Mouse (Mus musculus): ENCODE measurements at regions not wholly inside any gene's neighbourhood (a gene's known extent, or its start where the extent isn't known, plus 50 kb on each side); places are given as distances from the start of the nearest gene placed in this dataset.

DNA sequence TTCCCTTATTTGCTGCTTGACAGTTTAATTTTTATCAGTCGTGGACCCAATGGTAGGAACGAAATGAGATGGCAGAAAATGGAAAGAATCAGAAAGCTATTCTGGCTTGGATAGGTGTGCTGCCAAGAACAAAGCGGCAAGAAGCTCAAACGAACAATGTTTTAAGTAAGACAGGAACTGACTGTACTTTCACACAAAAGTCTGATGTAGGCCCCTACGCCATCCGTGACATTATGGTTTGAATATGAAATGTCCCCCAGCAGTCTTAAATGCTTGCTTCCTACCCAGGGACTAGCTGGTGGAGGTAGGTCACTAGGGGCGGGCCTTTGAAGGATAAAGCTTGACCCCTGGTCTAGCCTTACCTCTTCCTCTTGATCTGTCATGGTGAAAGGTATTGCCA is 90.5 kb upstream of the Barx2 start:
- DNase-seq (ENCODE audit: low spot score in 2 of 2): no peak

DNA sequence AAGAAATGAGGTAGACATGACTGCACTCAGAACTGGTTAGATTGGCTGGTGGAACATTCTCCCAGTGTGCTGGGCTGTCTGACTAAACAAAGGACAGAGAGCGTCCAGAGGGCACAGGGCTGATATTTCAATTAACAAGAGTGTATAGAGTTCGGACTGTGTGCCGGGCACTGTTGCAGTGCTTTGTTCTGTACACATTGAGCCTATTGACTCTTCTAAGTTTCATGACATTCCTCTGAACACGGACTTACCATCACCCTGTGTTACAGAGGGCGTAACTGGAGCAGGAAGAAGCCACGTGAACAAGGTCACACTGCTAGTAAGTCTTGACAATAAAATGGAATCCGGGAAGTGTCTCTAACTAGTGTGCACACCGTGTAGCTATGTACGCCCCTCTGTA is 92.1 kb upstream of the Barx2 start:
- DNase-seq (ENCODE audit: low spot score in 2 of 2): no peak

GRCm38 (mm10) chr9:32006350-32006749 is 93.1 kb upstream of the Barx2 start:
- no peak for DNase-seq (ENCODE audit: low spot score in 2 of 2)

GRCm38 (mm10) chr9:32010953-32011770 is 97.9 kb upstream of the Barx2 start:
- no peak for DNase-seq (ENCODE audit: low spot score in 2 of 2)

- peak; percentile 29 to 39 for DNase-seq (ENCODE audit: low spot score in 2 of 2)
Measured at GRCm38 (mm10) chr9:32016286-32016685, 99.7 kb upstream of the Arhgap32 start.

DNA sequence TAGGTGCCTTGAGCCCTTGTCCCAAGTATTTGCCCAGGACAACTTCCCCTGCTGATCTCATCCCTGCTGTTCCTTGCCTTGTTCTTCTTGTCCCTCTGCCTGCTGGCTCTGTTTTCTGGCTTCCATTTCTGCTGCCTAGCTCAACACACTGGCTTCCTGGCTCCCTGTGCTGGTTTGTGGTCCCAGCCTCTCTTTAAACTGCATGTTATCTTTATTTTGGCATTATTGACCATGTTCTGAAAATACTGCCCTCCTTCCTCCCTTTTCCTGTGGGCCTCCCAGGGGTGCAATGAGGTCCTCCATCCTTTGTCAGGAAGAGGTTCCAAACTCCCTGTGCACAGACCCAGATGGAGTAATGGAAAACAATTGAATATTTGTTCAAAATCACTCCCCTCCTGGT is 97.9 kb upstream of the Arhgap32 start:
- no peak for DNase-seq (ENCODE audit: low spot score in 2 of 2)

- no peak for DNase-seq (ENCODE audit: low spot score in 2 of 2)
Measured at GRCm38 (mm10) chr9:32019786-32020185, 96.2 kb upstream of the Arhgap32 start.

DNA sequence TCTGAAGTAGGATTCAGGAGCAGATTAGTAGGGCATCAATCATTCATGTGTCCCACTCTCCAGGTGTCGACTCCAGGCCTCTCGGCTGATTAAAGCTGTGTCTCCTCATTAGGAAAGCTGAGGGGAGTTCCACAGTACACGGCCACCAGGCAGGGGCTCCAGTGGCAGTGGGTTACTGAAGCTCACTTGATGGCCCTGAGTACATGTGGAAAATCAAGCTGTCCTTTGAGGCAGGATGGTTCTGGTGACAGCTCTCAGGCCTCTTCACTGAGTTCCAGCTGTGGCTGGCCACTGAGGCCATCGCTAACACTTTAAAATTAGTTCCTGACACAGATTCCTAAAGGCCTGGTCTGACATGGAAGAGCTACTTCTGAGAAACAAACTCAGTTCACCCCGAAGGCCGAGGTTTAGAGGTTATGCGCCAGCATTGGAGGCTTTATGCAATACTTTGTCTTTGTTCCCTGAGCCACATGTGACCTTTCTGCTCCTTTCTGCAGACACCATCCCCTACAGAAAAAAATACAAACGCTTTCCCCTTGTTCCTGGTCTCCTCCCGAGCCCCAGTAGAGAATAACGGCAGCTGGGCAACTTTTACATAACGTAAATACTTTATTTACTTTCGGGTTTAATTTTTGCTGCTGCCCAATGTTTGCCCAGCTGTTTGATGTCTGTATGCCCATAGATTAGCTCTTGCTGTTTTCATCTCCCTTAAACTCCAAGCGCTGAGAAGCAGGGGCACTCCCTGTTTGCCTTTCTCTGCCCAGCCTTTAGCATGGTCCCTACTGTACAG is 94.8 kb upstream of the Arhgap32 start:
- no peak for DNase-seq (ENCODE audit: low spot score in 2 of 2)

GRCm38 (mm10) chr9:32021755-32022154 is 94.2 kb upstream of the Arhgap32 start:
- no peak for DNase-seq (ENCODE audit: low spot score in 2 of 2)

DNA sequence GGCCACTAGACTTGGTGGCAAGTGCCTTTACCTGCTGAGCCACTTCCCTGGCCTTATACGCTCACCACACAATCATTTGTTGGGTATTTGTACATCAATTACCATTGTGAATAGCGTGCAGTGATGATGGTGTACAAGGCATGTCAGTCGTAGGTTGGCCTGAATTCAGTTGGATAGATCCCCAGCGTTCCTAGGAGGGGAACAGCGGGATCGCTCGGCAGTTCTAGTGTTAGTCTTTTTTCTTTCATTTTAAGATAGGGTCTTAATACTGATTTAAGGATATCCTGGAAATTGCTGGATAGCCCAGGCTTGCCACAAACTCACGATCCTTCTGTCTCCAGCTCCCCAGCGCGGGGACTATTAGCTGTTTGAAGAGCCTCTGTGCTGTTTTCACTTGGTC is 92.9 kb upstream of the Arhgap32 start:
- no peak for DNase-seq (ENCODE audit: low spot score in 2 of 2)

DNA sequence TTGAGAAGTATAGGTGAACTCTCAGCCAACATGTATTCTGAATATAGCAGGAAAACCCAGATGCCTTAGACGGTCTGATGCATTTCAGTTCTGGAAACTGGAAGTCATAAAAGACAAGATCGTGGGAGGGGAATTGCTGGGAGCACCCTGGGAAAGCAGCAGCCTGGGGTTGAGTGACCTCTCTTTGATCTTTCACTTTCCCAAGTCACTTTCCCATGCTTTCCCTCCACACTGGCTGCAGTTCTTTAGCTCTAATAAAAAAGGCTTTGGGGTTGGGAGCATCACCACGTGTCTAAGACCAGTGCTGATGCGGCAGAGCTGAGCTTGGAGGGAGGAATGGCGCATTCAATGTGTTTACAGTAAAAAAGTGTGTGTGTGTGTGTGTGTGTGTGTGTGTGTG is 91.2 kb upstream of the Arhgap32 start:
- no peak for DNase-seq (ENCODE audit: low spot score in 2 of 2)

DNA sequence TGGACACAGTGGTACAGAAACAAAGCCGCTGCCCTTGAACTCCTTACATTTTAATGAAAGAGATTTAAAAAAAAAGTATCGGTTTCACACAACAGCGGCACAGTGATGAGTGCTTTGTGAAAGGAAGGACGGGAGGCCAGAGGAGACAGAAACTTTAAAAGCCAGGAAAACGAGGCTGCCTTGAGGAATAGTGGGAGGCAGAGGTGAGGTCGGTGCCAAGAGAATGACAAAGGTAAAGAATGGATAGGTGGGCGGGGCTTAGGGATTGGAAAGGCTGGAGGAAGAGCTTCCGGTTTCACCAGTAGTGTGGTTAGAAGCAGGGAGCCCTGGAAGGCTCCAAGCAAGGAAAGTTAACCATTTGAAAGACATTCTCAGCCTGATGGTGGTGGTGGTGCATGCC is 88.0 kb upstream of the Arhgap32 start:
- DNase-seq (ENCODE audit: low spot score in 2 of 2): no peak

DNA sequence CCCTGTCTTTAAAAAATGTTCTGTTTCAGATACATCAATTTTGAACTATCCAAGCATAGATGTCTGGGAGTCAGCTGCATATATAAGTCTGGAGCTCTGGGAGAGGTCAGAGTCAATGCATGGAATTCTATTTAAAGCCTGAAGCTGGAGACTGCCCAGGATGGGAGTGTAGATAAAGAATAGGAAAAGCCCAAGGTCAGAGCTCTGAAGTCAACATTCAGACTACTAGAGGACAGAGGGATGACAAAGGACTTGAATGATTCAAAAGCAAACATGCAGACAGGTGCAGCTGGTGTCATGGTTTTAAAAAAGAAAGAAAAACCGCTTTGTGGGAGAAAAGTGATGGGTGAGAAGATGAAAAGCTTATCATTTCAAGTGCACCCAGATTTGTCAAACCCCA is 86.9 kb upstream of the Arhgap32 start:
- no peak for DNase-seq (ENCODE audit: low spot score in 2 of 2)

DNA sequence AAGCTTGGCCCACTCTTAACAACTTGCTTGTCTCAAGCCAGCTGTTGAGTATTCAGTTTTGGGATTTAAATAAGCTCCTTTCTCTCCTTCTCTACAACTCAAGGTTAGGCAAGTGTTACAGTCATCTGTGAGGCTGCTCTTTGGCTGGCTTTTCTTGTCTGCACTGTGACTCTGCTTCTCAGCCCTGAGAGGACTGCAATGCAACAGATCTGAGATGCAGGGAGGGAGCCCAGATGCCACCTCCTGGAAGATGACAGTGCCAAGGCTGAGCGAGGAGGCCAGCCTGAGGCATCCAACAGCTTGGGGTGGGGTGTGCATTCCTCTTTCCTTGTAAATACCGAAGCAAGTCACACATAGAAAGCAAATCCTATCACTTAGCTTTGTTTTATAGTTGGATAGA is 86.2 kb upstream of the Arhgap32 start:
- DNase-seq (ENCODE audit: low spot score in 2 of 2): no peak

DNA sequence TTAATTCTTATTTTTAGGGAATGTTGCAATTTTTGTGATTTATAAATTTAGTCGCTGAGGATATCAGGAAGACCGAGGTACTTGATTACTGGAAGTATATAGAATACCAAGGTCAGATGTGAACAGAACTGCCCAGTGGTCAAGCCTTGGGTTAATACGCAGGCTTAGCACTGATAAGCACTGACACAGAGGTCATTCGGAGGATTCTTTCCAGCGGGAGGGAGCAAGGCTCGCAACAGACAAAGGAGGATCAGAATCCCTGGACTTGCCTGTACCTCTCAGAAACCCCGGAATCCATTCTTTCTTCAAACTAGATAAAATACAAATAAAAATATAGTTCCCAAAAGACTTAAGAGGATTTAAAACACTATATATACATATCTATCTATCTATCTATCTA is 85.7 kb upstream of the Arhgap32 start:
- DNase-seq (ENCODE audit: low spot score in 2 of 2): no peak

- DNase-seq (ENCODE audit: low spot score in 2 of 2): peak; percentile 65 to 71
Measured at GRCm38 (mm10) chr9:32031950-32032453, 83.9 kb upstream of the Arhgap32 start.

GRCm38 (mm10) chr9:32032521-32033185 is 83.3 kb upstream of the Arhgap32 start:
- peak; percentile 20 to 23 for DNase-seq (ENCODE audit: low spot score in 2 of 2)

GRCm38 (mm10) chr9:32033937-32034336 is 82.0 kb upstream of the Arhgap32 start:
- no peak for DNase-seq (ENCODE audit: low spot score in 2 of 2)

DNA sequence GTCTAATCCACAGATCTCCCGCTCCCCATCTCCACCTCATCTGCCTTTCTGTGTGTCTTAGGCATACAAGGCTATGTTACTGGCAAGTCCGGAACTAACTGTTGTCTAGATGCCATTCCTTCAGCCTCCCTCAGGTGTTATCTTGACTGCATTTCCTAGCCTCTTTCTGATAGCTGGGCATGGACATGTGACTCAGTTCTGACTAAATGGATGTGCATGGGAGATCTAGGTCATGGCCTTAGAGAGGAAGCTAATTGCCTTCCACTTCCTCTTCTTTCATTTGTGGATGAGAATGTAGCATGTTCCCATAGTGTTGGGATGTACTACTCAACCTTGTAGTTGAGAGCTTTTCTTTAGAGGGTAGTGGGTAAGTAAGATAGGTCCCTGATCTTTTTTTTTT is 75.9 kb upstream of the Arhgap32 start:
- DNase-seq (ENCODE audit: low spot score in 2 of 2): no peak

DNA sequence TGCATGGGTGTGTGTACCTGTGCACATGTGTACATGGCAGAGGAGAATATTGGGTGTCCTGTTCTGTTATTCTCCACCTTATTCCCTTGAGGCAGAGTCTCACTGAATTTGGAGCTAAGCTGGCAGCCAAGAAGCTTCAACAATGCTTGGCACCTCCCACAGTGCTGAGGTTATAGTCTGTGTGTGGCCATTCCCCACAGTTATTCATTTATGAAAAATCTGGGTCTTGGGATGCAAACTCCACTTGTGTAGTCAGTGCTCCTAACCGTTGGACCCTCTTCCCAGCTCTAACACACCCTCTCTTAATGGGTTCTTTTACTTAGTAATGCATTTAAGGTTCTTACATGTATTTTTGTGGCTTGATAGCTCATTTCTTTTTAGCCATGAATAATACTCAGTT is 72.6 kb upstream of the Arhgap32 start:
- no peak for DNase-seq (ENCODE audit: low spot score in 2 of 2)

GRCm38 (mm10) chr9:32046791-32047190 is 69.1 kb upstream of the Arhgap32 start:
- no peak for DNase-seq (ENCODE audit: low spot score in 2 of 2)

- no peak for DNase-seq (ENCODE audit: low spot score in 2 of 2)
Measured at GRCm38 (mm10) chr9:32048941-32049340, 67.0 kb upstream of the Arhgap32 start.
